Mouse (Mus musculus): ENCODE data around the gene Hoxb7. TPM values are rescaled to one million over a fixed set of nuclear protein-coding genes. Genes with fewer than 3 reads are reported as not detected.

Gene Hoxb7
- polyA plus RNA-seq, 1 experiment, result not detected

DNA sequence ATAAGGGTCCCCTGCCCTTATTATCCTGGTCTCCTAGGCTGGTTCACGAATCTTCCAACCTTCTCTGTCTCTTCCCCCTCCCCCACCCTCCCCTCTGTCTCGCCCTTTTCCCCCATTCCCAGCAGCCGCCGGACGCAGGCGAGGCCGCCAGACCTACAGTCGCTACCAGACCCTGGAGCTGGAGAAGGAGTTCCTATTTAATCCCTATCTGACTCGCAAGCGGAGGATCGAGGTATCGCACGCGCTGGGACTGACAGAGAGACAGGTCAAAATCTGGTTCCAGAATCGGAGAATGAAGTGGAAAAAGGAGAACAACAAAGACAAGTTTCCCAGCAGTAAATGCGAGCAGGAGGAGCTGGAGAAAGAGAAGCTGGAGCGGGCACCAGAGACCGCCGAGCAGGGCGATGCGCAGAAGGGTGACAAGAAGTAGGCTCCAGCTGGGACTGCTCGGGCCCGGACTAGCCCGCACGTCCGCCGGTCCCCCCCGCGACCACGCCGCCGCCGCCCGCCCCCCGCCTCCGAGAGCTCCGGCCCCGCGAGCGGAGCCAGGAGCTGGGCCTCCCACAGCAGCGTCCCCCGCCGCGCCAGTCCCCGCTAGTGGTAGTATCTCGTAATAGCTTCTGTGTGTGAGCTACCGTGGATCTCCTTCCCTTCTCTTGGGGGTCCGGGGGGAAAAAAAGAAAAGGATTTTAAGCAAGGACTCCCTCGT, 2.2 kb upstream of the Hoxb7 start:
- 2% methylated on average over 49 of the region's 49 CpGs for WGBS
- TF ChIP-seq CTCF (IDR thresholded peaks at IDR 0.05; ENCODE audit: borderline replicate concordance, insufficient read depth, low read depth, low read length), result no peak
- no peak for TF ChIP-seq POLR2A (IDR thresholded peaks at IDR 0.05; ENCODE audit: borderline replicate concordance, insufficient read depth, low read length)
- DNase-seq, result no peak
- H3K27ac ChIP-seq (ENCODE audit: insufficient read depth, low read length), result no peak overlapping the region
- no peaks in the 10 kb centered on the region for H3K4me1 ChIP-seq (ENCODE audit: control insufficient read depth, insufficient read depth, low read length)
- H3K27me3 ChIP-seq (ENCODE audit: control insufficient read depth, insufficient read depth, low read length), result peaks cover 29% of the 10 kb centered on the region; the same call in 1 of the 2 replicates
- H3K4me3 ChIP-seq (replicated peaks; ENCODE audit: insufficient read depth, low read depth, low read length), result no peak overlapping the region

DNA sequence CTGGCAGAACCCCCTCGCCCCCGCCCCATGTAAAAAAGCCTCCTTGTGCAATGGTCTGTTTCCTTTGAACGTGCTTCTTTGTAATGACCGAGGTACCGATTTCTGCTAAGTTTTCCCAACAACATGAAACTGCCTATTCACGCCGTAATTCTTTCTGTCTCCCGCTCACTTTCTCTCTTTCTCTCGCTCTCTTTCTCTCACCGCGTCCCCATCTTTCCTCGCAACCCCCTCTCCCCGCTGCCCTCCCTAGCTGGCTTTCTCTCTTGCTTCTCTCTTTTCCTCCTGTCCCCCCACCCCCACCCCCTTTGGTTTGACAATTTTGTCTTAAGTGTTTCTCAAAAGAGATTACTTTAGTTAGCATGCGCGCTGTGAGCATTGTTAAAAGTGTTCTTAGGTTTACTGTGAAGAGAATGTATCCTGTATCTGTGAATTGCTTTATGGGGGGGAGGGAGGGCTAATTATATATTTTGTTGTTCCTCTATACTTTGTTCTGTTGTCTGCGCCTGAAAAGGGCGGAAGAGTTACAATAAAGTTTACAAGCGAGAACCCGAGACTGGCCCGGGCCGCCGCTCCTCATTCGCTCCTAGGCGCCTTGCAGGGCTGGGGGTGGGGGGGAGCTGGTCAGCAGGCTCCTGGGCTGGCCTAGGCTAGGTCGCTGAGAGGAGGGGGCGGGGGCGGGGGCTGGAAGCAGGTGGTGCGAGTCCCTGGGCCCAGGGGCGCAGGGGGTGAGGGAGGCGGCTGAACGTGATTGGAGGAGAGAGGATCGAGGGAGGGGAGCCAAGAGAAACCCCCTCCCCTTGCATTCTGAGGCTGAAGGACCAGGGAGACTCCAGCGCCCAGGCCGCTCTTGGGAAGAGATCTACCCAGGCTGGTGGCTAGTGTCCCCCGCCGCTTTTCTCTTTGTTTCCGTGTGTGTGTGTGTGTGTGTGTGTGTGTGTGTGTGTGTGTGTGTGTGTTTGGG, 1.4 kb upstream of the Hoxb7 start:
- Histone ChIP-seq H3K4me1 (ENCODE audit: control insufficient read depth, insufficient read depth, low read length) (no peaks in the 10 kb centered on the region), H3K27me3 (ENCODE audit: control insufficient read depth, insufficient read depth, low read length) (peaks cover 29% of the 10 kb centered on the region; the same call in 1 of the 2 replicates), H3K4me3 (replicated peaks; ENCODE audit: insufficient read depth, low read depth, low read length) (no peak overlapping the region), H3K27ac (ENCODE audit: insufficient read depth, low read length) (no peak overlapping the region)
- WGBS, result 2% methylated on average over 37 of the region's 37 CpGs
- TF ChIP-seq CTCF (IDR thresholded peaks at IDR 0.05; ENCODE audit: borderline replicate concordance, insufficient read depth, low read depth, low read length), result no peak
- no peak for DNase-seq

DNA sequence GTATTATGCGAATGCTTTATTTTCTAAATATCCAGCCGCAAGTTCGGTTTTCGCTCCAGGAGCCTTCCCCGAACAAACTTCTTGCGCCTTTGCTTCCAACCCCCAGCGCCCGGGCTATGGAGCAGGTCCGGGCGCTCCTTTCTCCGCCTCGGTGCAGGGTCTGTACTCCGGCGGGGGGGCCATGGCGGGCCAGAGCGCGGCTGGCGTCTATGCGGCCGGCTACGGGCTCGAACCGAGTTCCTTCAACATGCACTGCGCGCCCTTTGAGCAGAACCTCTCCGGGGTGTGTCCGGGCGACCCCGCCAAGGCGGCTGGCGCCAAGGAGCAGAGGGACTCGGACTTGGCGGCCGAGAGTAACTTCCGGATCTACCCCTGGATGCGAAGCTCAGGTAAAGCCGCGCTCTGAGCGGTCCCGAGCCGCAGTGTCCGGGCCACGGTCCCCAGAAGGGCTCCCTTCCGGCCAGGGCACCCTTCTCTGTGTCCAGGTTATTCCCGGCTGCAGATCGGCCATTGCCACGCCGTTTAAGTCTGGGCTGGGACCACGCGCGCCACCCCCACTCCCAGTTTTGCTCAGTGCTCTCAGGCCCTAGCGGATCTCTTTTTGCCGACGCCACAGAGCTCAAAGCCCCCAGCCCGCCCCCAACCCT, 439 bp downstream of the Hoxb7 start:
- H3K4me1 ChIP-seq (ENCODE audit: control insufficient read depth, insufficient read depth, low read length), result no peaks in the 10 kb centered on the region
- TF ChIP-seq POLR2A (IDR thresholded peaks at IDR 0.05; ENCODE audit: borderline replicate concordance, insufficient read depth, low read length) (no peak), CTCF (IDR thresholded peaks at IDR 0.05; ENCODE audit: borderline replicate concordance, insufficient read depth, low read depth, low read length) (no peak)
- no peak overlapping the region for H3K4me3 ChIP-seq (replicated peaks; ENCODE audit: insufficient read depth, low read depth, low read length)
- 2% methylated on average over 54 of the region's 55 CpGs for WGBS
- H3K27me3 ChIP-seq (ENCODE audit: control insufficient read depth, insufficient read depth, low read length), result peaks cover 31% of the 10 kb centered on the region; the same call in 1 of the 2 replicates
- DNase-seq, result no peak
- H3K27ac ChIP-seq (ENCODE audit: insufficient read depth, low read length), result no peak overlapping the region

DNA sequence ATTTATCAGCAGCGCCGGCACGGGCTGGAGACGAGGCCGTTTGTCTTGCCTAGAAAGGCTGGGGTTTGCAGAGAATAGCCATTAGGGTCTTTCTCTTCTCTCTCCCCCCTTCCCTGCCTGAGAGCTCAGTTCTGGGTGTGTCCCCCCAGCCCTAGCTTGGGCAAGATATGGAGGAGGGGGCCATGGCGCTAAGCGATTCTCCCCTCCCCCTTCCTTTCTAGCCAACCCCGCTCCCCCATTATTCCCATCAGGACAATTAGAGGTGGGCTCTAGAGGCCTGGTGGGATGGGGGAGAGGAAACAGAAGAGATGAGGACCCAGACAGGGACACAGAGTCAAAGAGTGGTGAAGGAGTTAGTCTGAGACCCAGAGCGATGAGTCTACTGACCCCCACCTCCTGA, 988 bp downstream of the Hoxb7 start:
- peaks cover 34% of the 10 kb centered on the region; the same call in 1 of the 2 replicates for H3K27me3 ChIP-seq (ENCODE audit: control insufficient read depth, insufficient read depth, low read length)
- H3K4me3 ChIP-seq (replicated peaks; ENCODE audit: insufficient read depth, low read depth, low read length), result no peak overlapping the region
- 2% methylated on average over 9 of the region's 9 CpGs for WGBS
- DNase-seq, result no peak
- no peak for TF ChIP-seq CTCF (IDR thresholded peaks at IDR 0.05; ENCODE audit: borderline replicate concordance, insufficient read depth, low read depth, low read length)
- no peak overlapping the region for H3K27ac ChIP-seq (ENCODE audit: insufficient read depth, low read length)
- H3K4me1 ChIP-seq (ENCODE audit: control insufficient read depth, insufficient read depth, low read length), result no peaks in the 10 kb centered on the region

DNA sequence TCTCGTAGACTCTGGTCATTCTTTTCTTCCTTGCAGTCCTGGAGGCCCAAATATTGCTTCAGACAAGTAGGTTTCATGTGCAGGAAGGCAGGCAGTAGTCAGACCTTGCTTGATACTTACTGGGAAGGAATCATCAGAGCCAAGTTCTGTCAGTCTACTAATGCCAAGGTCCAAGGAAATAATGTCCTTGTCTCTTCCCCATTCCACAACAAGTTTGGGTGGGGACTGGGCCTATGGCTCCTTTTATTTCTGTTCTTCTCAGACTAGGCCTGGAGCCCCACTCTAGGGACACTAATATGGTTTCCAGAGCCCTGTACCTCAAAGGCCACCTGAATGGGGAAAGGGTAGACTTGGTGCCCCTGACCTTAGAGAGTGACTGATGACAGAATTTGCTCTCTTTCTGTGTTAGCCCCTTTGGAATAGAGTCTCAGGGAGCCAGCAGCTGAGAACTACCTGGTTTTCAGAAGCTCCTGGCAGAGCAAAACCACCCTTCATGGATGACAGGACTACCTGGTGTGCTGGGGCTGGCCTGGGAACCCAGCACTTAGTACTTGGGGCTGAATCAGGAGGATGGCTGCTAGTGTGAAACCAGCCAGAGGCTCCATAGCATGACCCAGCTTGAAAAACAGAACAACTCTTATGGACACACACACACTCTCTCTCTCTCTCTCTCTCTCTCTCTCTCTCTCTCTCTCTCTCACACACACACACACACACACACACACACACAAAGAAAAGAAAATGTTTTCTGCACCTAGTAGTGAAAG, 2.2 kb downstream of the Hoxb7 start:
- DNase-seq, result no peak
- 3% methylated on average over 1 of the region's 1 CpGs for WGBS
- no peak overlapping the region for H3K27ac ChIP-seq (ENCODE audit: insufficient read depth, low read length)
- TF ChIP-seq CTCF (IDR thresholded peaks at IDR 0.05; ENCODE audit: borderline replicate concordance, insufficient read depth, low read depth, low read length) (no peak), POLR2A (IDR thresholded peaks at IDR 0.05; ENCODE audit: borderline replicate concordance, insufficient read depth, low read length) (no peak)
- peaks cover 34% of the 10 kb centered on the region; the same call in 1 of the 2 replicates for H3K27me3 ChIP-seq (ENCODE audit: control insufficient read depth, insufficient read depth, low read length)
- H3K4me3 ChIP-seq (replicated peaks; ENCODE audit: insufficient read depth, low read depth, low read length), result no peak overlapping the region
- no peaks in the 10 kb centered on the region for H3K4me1 ChIP-seq (ENCODE audit: control insufficient read depth, insufficient read depth, low read length)

DNA sequence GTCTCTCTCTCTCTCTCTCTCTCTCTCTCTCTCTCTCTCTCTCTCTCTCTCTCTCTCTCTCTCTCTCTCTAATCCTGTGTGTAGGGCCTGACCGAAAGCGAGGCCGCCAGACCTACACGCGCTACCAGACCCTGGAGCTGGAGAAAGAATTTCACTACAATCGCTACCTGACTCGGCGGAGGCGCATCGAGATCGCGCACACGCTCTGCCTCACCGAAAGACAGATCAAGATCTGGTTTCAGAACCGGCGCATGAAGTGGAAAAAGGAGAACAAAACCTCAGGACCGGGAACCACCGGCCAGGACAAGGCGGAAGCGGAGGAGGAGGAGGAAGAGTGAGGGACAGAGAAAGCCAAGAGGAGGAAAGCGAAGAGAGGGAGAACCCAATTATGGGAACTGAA, 2.9 kb downstream of the Hoxb7 start:
- no peak for DNase-seq
- no peak overlapping the region for H3K27ac ChIP-seq (ENCODE audit: insufficient read depth, low read length)
- TF ChIP-seq CTCF (IDR thresholded peaks at IDR 0.05; ENCODE audit: borderline replicate concordance, insufficient read depth, low read depth, low read length), result no peak
- no peak for TF ChIP-seq POLR2A (IDR thresholded peaks at IDR 0.05; ENCODE audit: borderline replicate concordance, insufficient read depth, low read length)
- H3K27me3 ChIP-seq (ENCODE audit: control insufficient read depth, insufficient read depth, low read length), result peaks cover 33% of the 10 kb centered on the region; the same call in 1 of the 2 replicates
- H3K4me1 ChIP-seq (ENCODE audit: control insufficient read depth, insufficient read depth, low read length), result no peaks in the 10 kb centered on the region
- WGBS, result 4% methylated on average over 21 of the region's 21 CpGs
- H3K4me3 ChIP-seq (replicated peaks; ENCODE audit: insufficient read depth, low read depth, low read length), result no peak overlapping the region

DNA sequence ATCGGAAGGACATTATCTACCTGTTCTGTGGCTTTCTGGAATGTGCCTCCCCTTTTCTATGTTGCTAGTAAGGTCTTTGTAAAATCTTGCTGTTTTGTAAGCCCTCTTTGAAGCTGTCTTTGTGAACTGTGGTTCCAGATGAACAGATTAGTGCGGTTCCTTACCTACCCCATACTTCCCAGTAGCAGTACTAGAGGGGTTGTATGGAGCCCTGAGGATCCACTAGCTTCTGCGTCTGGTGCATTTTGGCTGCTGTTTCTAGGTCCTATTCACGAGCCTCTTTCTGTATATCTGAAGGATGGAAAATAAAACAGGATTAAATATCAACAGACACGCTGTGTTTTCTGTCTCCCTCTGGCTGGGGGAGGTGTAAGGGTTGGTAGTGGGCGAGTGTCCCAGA, 3.4 kb downstream of the Hoxb7 start:
- H3K27ac ChIP-seq (ENCODE audit: insufficient read depth, low read length), result no peak overlapping the region
- TF ChIP-seq POLR2A (IDR thresholded peaks at IDR 0.05; ENCODE audit: borderline replicate concordance, insufficient read depth, low read length), result no peak
- no peak for TF ChIP-seq CTCF (IDR thresholded peaks at IDR 0.05; ENCODE audit: borderline replicate concordance, insufficient read depth, low read depth, low read length)

More for the DNA sequence above, 3.4 kb downstream of the Hoxb7 start:
- Histone ChIP-seq H3K4me1 (ENCODE audit: control insufficient read depth, insufficient read depth, low read length) (no peaks in the 10 kb centered on the region), H3K27me3 (ENCODE audit: control insufficient read depth, insufficient read depth, low read length) (peaks cover 30% of the 10 kb centered on the region; the same call in 1 of the 2 replicates), H3K4me3 (replicated peaks; ENCODE audit: insufficient read depth, low read depth, low read length) (no peak overlapping the region)
- no peak for DNase-seq
- 11% methylated on average over 6 of the region's 6 CpGs for whole genome bisulfite sequencing
